Comparison of ENCODE assay signal across 23 mouse cellular contexts in the genomic region with DNA sequence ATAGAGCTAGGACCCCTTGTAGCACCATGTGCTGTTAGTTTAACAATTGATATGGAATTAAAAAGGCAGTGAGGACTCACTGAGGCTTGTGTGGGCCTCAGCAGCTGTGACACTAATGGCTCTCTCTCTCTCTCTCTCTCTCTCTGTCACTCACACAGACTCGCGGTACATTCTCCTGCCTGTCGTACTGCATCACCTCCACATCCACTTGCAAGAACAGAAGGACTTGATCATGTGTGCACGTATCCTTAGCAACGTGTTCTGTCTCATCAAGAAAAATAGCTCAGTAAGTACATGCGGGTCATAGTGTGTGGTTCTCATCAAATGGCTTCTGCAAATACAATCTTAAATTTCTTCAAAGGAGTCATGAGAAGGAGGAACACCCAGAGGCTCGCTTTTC.
DNase-seq lines count a peak whose midpoint lies in the region; ATAC-seq and TF ChIP-seq lines count a peak whose summit lies in the region.
"Had no signal": no experiment of that assay in that cellular context is flagged by ENCODE, and none has a peak within 500 bp of the region (broad histone marks: within the 10 kb centered on the region; RNA-seq: fewer than 3 reads in every experiment).

No protein-coding gene starts in this region.

- H3K4me1 ChIP-seq in forebrain, embryonic 14.5 days (ENCODE audit: control insufficient read depth, insufficient read depth, low read length): no peaks in the 10 kb centered on the region
- no peaks in the 10 kb centered on the region for H3K4me1 ChIP-seq in forebrain, embryonic 15.5 days
- H3K4me1 ChIP-seq in midbrain, embryonic 16.5 days (ENCODE audit: control insufficient read depth, insufficient read depth, low read length): no peaks in the 10 kb centered on the region
- H3K4me1 ChIP-seq: heart, embryonic 15.5 days; kidney, embryonic 15.5 days; limb, embryonic 13.5 days; liver, embryonic 12.5 days; neural tube, embryonic 15.5 days had no signal

- H3K4me2 ChIP-seq in forebrain, embryonic 14.5 days (ENCODE audit: low read length): no peak overlapping the region
- no peak overlapping the region for H3K4me2 ChIP-seq in forebrain, embryonic 15.5 days (replicated peaks)
- no peak overlapping the region for H3K4me2 ChIP-seq in midbrain, embryonic 16.5 days (ENCODE audit: low read length)
- H3K4me2 ChIP-seq: heart, embryonic 15.5 days; kidney, embryonic 15.5 days; limb, embryonic 13.5 days; liver, embryonic 12.5 days; neural tube, embryonic 15.5 days had no signal

- 80% methylated on average over 7 of the region's 7 CpGs for WGBS in forebrain, embryonic 14.5 days
- WGBS in forebrain, embryonic 15.5 days: 72% methylated on average over 7 of the region's 7 CpGs
- WGBS in midbrain, embryonic 16.5 days: 74% methylated on average over 7 of the region's 7 CpGs

- no peaks in the 10 kb centered on the region for H3K27me3 ChIP-seq in forebrain, embryonic 14.5 days (replicated peaks; ENCODE audit: control insufficient read depth, insufficient read depth, low read length)
- no peaks in the 10 kb centered on the region for H3K27me3 ChIP-seq in forebrain, embryonic 15.5 days
- no peaks in the 10 kb centered on the region for H3K27me3 ChIP-seq in midbrain, embryonic 16.5 days (ENCODE audit: control insufficient read depth, insufficient read depth, low read depth, low read length)
- H3K27me3 ChIP-seq: heart, embryonic 15.5 days; kidney, embryonic 15.5 days; limb, embryonic 13.5 days; liver, embryonic 12.5 days; neural tube, embryonic 15.5 days; Patski had no signal

- no peak overlapping the region for H3K9ac ChIP-seq in forebrain, embryonic 14.5 days (ENCODE audit: low read length)
- no peak overlapping the region for H3K9ac ChIP-seq in forebrain, embryonic 15.5 days (replicated peaks)
- no peak overlapping the region for H3K9ac ChIP-seq in midbrain, embryonic 16.5 days (ENCODE audit: low read depth, low read length)
- H3K9ac ChIP-seq: heart, embryonic 15.5 days; kidney, embryonic 15.5 days; limb, embryonic 13.5 days; liver, embryonic 12.5 days; neural tube, embryonic 15.5 days had no signal

- H3K9me3 ChIP-seq in forebrain, embryonic 14.5 days (replicated peaks; ENCODE audit: control insufficient read depth, low read length): no peaks in the 10 kb centered on the region
- H3K9me3 ChIP-seq in forebrain, embryonic 15.5 days: no peaks in the 10 kb centered on the region
- no peaks in the 10 kb centered on the region for H3K9me3 ChIP-seq in midbrain, embryonic 16.5 days (replicated peaks; ENCODE audit: control insufficient read depth, low read length, poor library complexity, severe bottlenecking)
- H3K9me3 ChIP-seq: heart, embryonic 15.5 days; kidney, embryonic 15.5 days; limb, embryonic 13.5 days; liver, embryonic 12.5 days; neural tube, embryonic 15.5 days had no signal

- peak; percentile 13 for DNase-seq in forebrain, embryonic 14.5 days (ENCODE audit: low spot score)
- peak; percentile 23 to 29 for DNase-seq in layer of hippocampus, adult 2 months (ENCODE audit: low spot score in 2 of 2)
- no peak for DNase-seq in layer of hippocampus, adult 9-10 months (ENCODE audit: low spot score)
- DNase-seq in brain, adult 2 months (ENCODE audit: low read depth, low spot score): peak; percentile 73
- DNase-seq in heart, adult 11 months: no peak
- DNase-seq: cerebellum, adult 11-12 months; cerebellum, postnatal 10 days; gastrocnemius, adult 2 months; heart, postnatal 36 days; kidney, adult 11 months; kidney, postnatal 36 days; layer of hippocampus, postnatal 36 days; thymus, adult 2 months; thymus, postnatal 4 days had no signal

- peaks cover 3% of the 10 kb centered on the region; the same call in 1 of the 2 replicates for H3K36me3 ChIP-seq in forebrain, embryonic 14.5 days (ENCODE audit: control insufficient read depth, insufficient read depth, low read length)
- H3K36me3 ChIP-seq in forebrain, embryonic 15.5 days: peaks cover 2% of the 10 kb centered on the region; the same call in 1 of the 2 replicates
- peaks cover 2% of the 10 kb centered on the region; the same call in 1 of the 2 replicates for H3K36me3 ChIP-seq in midbrain, embryonic 16.5 days (ENCODE audit: control insufficient read depth, insufficient read depth, low read length)
- H3K36me3 ChIP-seq: heart, embryonic 15.5 days; liver, embryonic 12.5 days had no signal

- no peak for ATAC-seq in forebrain, embryonic 14.5 days
- ATAC-seq in forebrain, embryonic 15.5 days (replicated peaks): no peak
- ATAC-seq in midbrain, embryonic 16.5 days: 0 out of 2 replicates have a peak, but pooled peaks have one; percentile 11
- ATAC-seq: liver, embryonic 12.5 days; Patski had no signal

- H3K4me3 ChIP-seq in forebrain, embryonic 14.5 days (ENCODE audit: low read depth, low read length): no peak overlapping the region
- no peak overlapping the region for H3K4me3 ChIP-seq in forebrain, embryonic 15.5 days
- no peak overlapping the region for H3K4me3 ChIP-seq in layer of hippocampus, adult 2 months
- no peak overlapping the region for H3K4me3 ChIP-seq in midbrain, embryonic 16.5 days (ENCODE audit: low read depth, low read length)
- H3K4me3 ChIP-seq: gastrocnemius, adult 2 months; heart, embryonic 15.5 days; kidney, embryonic 15.5 days; limb, embryonic 13.5 days; liver, embryonic 12.5 days; neural tube, embryonic 15.5 days had no signal

- no peak for TF ChIP-seq CTCF in layer of hippocampus, adult 2 months (conservative IDR thresholded peaks at IDR 0.05)

- no peak overlapping the region for H3K27ac ChIP-seq in forebrain, embryonic 14.5 days (ENCODE audit: low read depth, low read length)
- H3K27ac ChIP-seq in forebrain, embryonic 15.5 days (replicated peaks): no peak overlapping the region
- peak overlapping the region; percentile 72 for H3K27ac ChIP-seq in layer of hippocampus, adult 2 months
- no peak overlapping the region for H3K27ac ChIP-seq in midbrain, embryonic 16.5 days (ENCODE audit: low read length)
- H3K27ac ChIP-seq: heart, embryonic 15.5 days; kidney, embryonic 15.5 days; limb, embryonic 13.5 days; liver, embryonic 12.5 days; neural tube, embryonic 15.5 days; stomach, postnatal 0 days had no signal

Comparison
In these comparisons a context has a peak if more than half of its experiments do, and no peak if none do; other contexts are left out.
1. DNase-seq: peak in forebrain, embryonic 14.5 days (single experiment), layer of hippocampus, adult 2 months (2 of 2) and brain, adult 2 months (single experiment); none in layer of hippocampus, adult 9-10 months (single experiment) and heart, adult 11 months (single experiment).